Mouse (Mus musculus) adrenal gland, adult 8-10 months (tissue): ENCODE results near the gene Rhof. TPM values are rescaled to one million over a fixed set of nuclear protein-coding genes. Genes with fewer than 3 reads are reported as not detected.

Source experiments
- DNase-seq: peaks from one replicate; pipeline ENCODE4 v3.0.0; 2022
- total RNA-seq, 4 experiments: library from RNA; stranded (reverse); gene quantifications; 2 replicates each; pipeline ENCODE4 v1.2.4; 2022

Rhof gene
- total RNA-seq, 4 experiments from 2014 or later = 1.3 to 4.4 (median 3.3) TPM

- DNase-seq = no peak
Measured at GRCm38 (mm10) chr5:123134875-123135382, 2.4 kb upstream of the Rhof start.

GRCm38 (mm10) chr5:123134186-123134874, 1.8 kb upstream of the Rhof start:
- no peak for DNase-seq

- DNase-seq = no peak
Measured at GRCm38 (mm10) chr5:123133784-123134143, 1.3 kb upstream of the Rhof start.

- peak; percentile 80 for DNase-seq
Measured at GRCm38 (mm10) chr5:123133083-123133783, 741 bp upstream of the Rhof start.

GRCm38 (mm10) chr5:123130814-123131148, 1.7 kb downstream of the Rhof start:
- no peak for DNase-seq

GRCm38 (mm10) chr5:123130030-123130813, 2.3 kb downstream of the Rhof start:
- no peak for DNase-seq

- no peak for DNase-seq
Measured at GRCm38 (mm10) chr5:123129170-123129757, 3.2 kb downstream of the Rhof start.

GRCm38 (mm10) chr5:123128426-123129169, 3.9 kb downstream of the Rhof start:
- no peak for DNase-seq

- DNase-seq = no peak
Measured at GRCm38 (mm10) chr5:123127031-123127430, 5.5 kb downstream of the Rhof start.

- DNase-seq = no peak
Measured at GRCm38 (mm10) chr5:123125638-123126406, 6.7 kb downstream of the Rhof start.

- DNase-seq = no peak
Measured at GRCm38 (mm10) chr5:123125105-123125504, 7.4 kb downstream of the Rhof start.

GRCm38 (mm10) chr5:123122181-123122580, 10.3 kb downstream of the Rhof start:
- DNase-seq = no peak

GRCm38 (mm10) chr5:123120624-123121215, 11.8 kb downstream of the Rhof start:
- no peak for DNase-seq

GRCm38 (mm10) chr5:123118826-123119225, 13.7 kb downstream of the Rhof start:
- no peak for DNase-seq

- no peak for DNase-seq
Measured at GRCm38 (mm10) chr5:123117773-123118172, 14.7 kb downstream of the Rhof start.

GRCm38 (mm10) chr5:123117257-123117656, 15.2 kb downstream of the Rhof start:
- peak; percentile 38 for DNase-seq

GRCm38 (mm10) chr5:123116080-123116479, 16.4 kb downstream of the Rhof start:
- DNase-seq = no peak

- no peak for DNase-seq
Measured at GRCm38 (mm10) chr5:123114924-123115323, 17.6 kb downstream of the Rhof start.

GRCm38 (mm10) chr5:123114109-123114508, 18.4 kb downstream of the Rhof start:
- no peak for DNase-seq

- no peak for DNase-seq
Measured at GRCm38 (mm10) chr5:123110296-123110721, 22.2 kb downstream of the Rhof start.
